Mouse (Mus musculus) kidney, embryonic 16.5 days (tissue): ENCODE data around the gene Akap4. TPM values are rescaled to one million over a fixed set of nuclear protein-coding genes. Genes with fewer than 3 reads are reported as not detected.

ENCODE experiments used
- ATAC-seq: fragments of 200-750 bp; cut with Nextera tagmentation; 2 replicates; pipeline ENCODE4 v1.8.0; 2017; ENCODE audit warnings: moderate TSS enrichment; ENCODE audit not compliant: low FRiP score, low TSS enrichment
- H3K27ac ChIP-seq: fragments of 300-500 bp; sonication (generic); 2 replicates; pipeline ENCODE4 v1.5.1; 2014; ENCODE audit warnings: low read length
- H3K27me3 ChIP-seq: fragments of 300-500 bp; sonication (generic); 2 replicates; pipeline ENCODE4 v1.6.1; 2014; ENCODE audit warnings: low read length, control low read depth, mixed read lengths; ENCODE audit not compliant: insufficient read depth
- H3K36me3 ChIP-seq: fragments of 300-500 bp; sonication (generic); 2 replicates; pipeline ENCODE4 v1.6.1; 2014; ENCODE audit warnings: low read length, control low read depth, mixed read lengths; ENCODE audit not compliant: insufficient read depth
- H3K4me1 ChIP-seq: fragments of 300-500 bp; sonication (generic); 2 replicates; pipeline ENCODE4 v1.6.1; 2014; ENCODE audit warnings: low read length, control low read depth, mixed read lengths; ENCODE audit not compliant: insufficient read depth
- H3K4me2 ChIP-seq: fragments of 300-500 bp; sonication (generic); replicated peaks from 2 replicates; pipeline ENCODE4 v1.6.1; 2014; ENCODE audit warnings: low read depth, low read length
- H3K4me3 ChIP-seq: fragments of 300-500 bp; sonication (generic); 2 replicates; pipeline ENCODE4 v1.5.1; 2014; ENCODE audit warnings: mild to moderate bottlenecking, low read length
- H3K9ac ChIP-seq: fragments of 300-500 bp; sonication (generic); replicated peaks from 2 replicates; pipeline ENCODE4 v1.6.1; 2014; ENCODE audit warnings: low read length
- H3K9me3 ChIP-seq: fragments of 300-500 bp; sonication (generic); 2 replicates; pipeline ENCODE4 v1.6.1; 2016; ENCODE audit warnings: low read length, control low read depth
- WGBS: fragments of 180-500 bp; shearing (Covaris S2); extraction: QIAGEN DNeasy Blood & Tissue Kit; methylation state at CpG from one replicate; pipeline ENCODE4 v1.1.7; 2014; 5-methylcytosine and 5-hydroxymethylcytosine counted together
- polyA plus RNA-seq: library from polyadenylated mRNA; unstranded; fragments of >200 nt; fragmentation: Nextera tagmentation; extraction: Ambion mirVana; gene quantifications from 2 replicates; pipeline ENCODE4 v1.2.1, GENCODE M21; 2015

The Akap4 gene
- polyA plus RNA-seq, 1 experiment from 2014 or later: not detected

DNA sequence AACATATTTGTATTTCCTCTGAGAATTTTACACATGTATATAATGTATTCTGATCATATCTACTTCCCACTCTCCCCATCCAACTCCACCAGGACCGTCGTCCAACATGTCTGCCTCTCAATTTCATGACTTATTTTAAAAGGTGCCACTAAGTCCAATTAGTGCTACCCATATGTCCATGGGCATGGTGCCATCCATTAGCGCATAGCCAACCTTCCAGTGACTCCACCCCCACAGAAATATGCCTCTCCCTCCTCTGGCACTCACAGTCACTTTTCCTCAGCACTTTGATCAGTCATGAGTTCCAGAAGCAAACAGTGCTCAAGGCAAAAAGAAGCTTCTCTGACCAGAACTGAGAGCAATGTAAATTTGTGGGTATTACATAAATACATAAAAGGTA is 47.6 kb downstream of the Akap4 start:
- H3K4me3 ChIP-seq: no peak overlapping the region
- H3K4me1 ChIP-seq: no peaks in the 10 kb centered on the region
- no peak overlapping the region for H3K9ac ChIP-seq
- H3K4me2 ChIP-seq: no peak overlapping the region
- H3K36me3 ChIP-seq: no peaks in the 10 kb centered on the region
- ATAC-seq: no peak
- 84% methylated on average over 3 of the region's 3 CpGs for WGBS
- H3K27ac ChIP-seq: no peak overlapping the region
- H3K27me3 ChIP-seq: no peaks in the 10 kb centered on the region
- no peaks in the 10 kb centered on the region for H3K9me3 ChIP-seq

DNA sequence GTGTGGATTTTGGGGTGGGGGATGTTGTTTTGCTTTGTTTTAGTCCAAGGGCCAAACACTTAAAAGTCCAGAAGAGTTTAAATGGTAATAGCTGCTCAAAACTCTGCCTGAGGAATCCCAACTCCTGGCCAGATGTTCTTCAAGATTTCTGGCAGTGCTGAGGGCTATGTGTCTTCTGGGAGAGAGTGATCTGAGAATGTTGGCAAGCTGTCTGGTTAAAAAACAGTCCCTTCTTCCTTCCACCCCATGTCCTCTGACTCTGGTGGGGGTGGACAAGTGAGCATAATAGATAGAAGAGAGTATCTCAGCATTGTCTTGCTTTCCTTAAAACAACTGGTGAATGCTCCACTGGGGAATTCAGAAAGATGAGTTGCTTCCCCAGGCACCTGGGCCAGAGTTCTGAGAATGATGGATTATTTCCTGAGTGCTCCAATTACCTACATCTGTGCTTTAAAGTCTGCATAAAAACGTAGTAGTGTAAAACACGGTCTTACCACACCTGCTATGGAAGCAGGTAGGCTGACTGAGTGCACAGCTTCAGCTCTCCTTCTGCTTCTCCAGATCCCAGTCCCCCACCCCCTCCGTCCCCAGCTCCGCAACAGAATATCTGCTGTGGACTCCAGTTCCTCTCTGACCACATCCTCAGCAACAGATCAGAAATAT is 54.4 kb downstream of the Akap4 start:
- Histone ChIP-seq H3K4me2 (no peak overlapping the region), H3K36me3 (no peaks in the 10 kb centered on the region), H3K27me3 (no peaks in the 10 kb centered on the region), H3K27ac (no peak overlapping the region), H3K4me1 (no peaks in the 10 kb centered on the region), H3K4me3 (no peak overlapping the region), H3K9me3 (no peaks in the 10 kb centered on the region), H3K9ac (no peak overlapping the region)
- no peak for ATAC-seq
- 55% methylated on average over 4 of the region's 4 CpGs for WGBS

Other genes starting within 250 kb of the Akap4 start
- 0.04 TPM in 1 of 2 replicates, not detected in the other for gene Ccnb3, start 25.9 kb upstream of the Akap4 start, polyA plus RNA-seq